Mouse (Mus musculus) G1E (cell line): Measurements from ENCODE around the gene Casp8ap2.

Source experiments
- CTCF ChIP-seq: IDR thresholded peaks from 2 replicates; pipeline ENCODE4 v1.5.1; 2012; ENCODE audit warnings: low read depth, low read length, inconsistent platforms, mixed read lengths
- GATA1 ChIP-seq: IDR thresholded peaks from 2 replicates; pipeline ENCODE4 v1.6.1; 2012; ENCODE audit warnings: borderline replicate concordance, low read length, inconsistent platforms, mixed read lengths
- POLR2AphosphoS5 ChIP-seq: IDR thresholded peaks from 2 replicates; pipeline ENCODE4 v1.6.1; 2012; ENCODE audit warnings: low read depth, low read length, inconsistent platforms; ENCODE audit not compliant: insufficient replicate concordance
- TAL1 ChIP-seq: conservative IDR thresholded peaks from 2 replicates; pipeline ENCODE4 v1.6.1; 2012; ENCODE audit warnings: low read depth, low read length, inconsistent platforms, mixed read lengths

- TF ChIP-seq CTCF = no peak
- TF ChIP-seq POLR2AphosphoS5 = no peak
- TF ChIP-seq TAL1 = no peak
- no peak for TF ChIP-seq GATA1
These were observed 62.2 kb downstream of the Casp8ap2 start for GRCm38 (mm10) chr4:32677471-32677870.
